Mouse (Mus musculus): Measurements from ENCODE around the gene Tmed10. TPM values are rescaled to one million over a fixed set of nuclear protein-coding genes. Genes with fewer than 3 reads are reported as not detected.

Tmed10 gene
- polyA plus RNA-seq, 1 experiment from 2014 or later: 165 TPM

- Histone ChIP-seq H3K4me3 (ENCODE audit: low read depth, low read length) (no peak overlapping the region), H3K27ac (ENCODE audit: low read length) (peak overlapping the region; percentile 36; the same call in 1 of the 2 replicates), H3K9ac (ENCODE audit: low read depth, low read length) (no peak overlapping the region), H3K27me3 (ENCODE audit: control insufficient read depth, insufficient read depth, low read depth, low read length) (no peaks in the 10 kb centered on the region; the same call in 1 of the 2 replicates), H3K9me3 (replicated peaks; ENCODE audit: control insufficient read depth, low read length) (no peaks in the 10 kb centered on the region), H3K4me2 (ENCODE audit: low read depth, low read length) (no peak overlapping the region), H3K36me3 (ENCODE audit: control insufficient read depth, insufficient read depth) (no peaks in the 10 kb centered on the region), H3K4me1 (ENCODE audit: control insufficient read depth, low read depth, low read length) (no peaks in the 10 kb centered on the region)
- ATAC-seq (ENCODE audit: low read depth): peak; percentile 37; the same call in 1 of the 2 replicates
- 56% methylated on average over 18 of the region's 18 CpGs for WGBS (ENCODE audit: insufficient replicate concordance)
Observed at GRCm38 (mm10) chr12:85397063-85397959, 22.7 kb upstream of the Tmed10 start.

- Histone ChIP-seq H3K27me3 (ENCODE audit: control insufficient read depth, insufficient read depth, low read depth, low read length) (no peaks in the 10 kb centered on the region; the same call in 1 of the 2 replicates), H3K4me1 (ENCODE audit: control insufficient read depth, low read depth, low read length) (peaks cover 12% of the 10 kb centered on the region), H3K27ac (ENCODE audit: low read length) (peak overlapping the region; percentile 73), H3K4me3 (ENCODE audit: low read depth, low read length) (no peak overlapping the region), H3K9ac (ENCODE audit: low read depth, low read length) (no peak overlapping the region), H3K36me3 (ENCODE audit: control insufficient read depth, insufficient read depth) (no peaks in the 10 kb centered on the region), H3K4me2 (ENCODE audit: low read depth, low read length) (no peak overlapping the region), H3K9me3 (replicated peaks; ENCODE audit: control insufficient read depth, low read length) (no peaks in the 10 kb centered on the region)
- 23% methylated on average over 7 of the region's 7 CpGs for WGBS (ENCODE audit: insufficient replicate concordance)
- ATAC-seq (ENCODE audit: low read depth): no peak
Observed at GRCm38 (mm10) chr12:85393981-85394380, 19.3 kb upstream of the Tmed10 start.

GRCm38 (mm10) chr12:85393526-85393925 lies 18.9 kb upstream of the Tmed10 start:
- H3K9ac ChIP-seq (ENCODE audit: low read depth, low read length): no peak overlapping the region
- peaks cover 17% of the 10 kb centered on the region for H3K4me1 ChIP-seq (ENCODE audit: control insufficient read depth, low read depth, low read length)
- 66% methylated on average over 5 of the region's 5 CpGs for WGBS (ENCODE audit: insufficient replicate concordance)
- H3K36me3 ChIP-seq (ENCODE audit: control insufficient read depth, insufficient read depth): no peaks in the 10 kb centered on the region
- H3K4me2 ChIP-seq (ENCODE audit: low read depth, low read length): no peak overlapping the region
- H3K27ac ChIP-seq (ENCODE audit: low read length): peak overlapping the region; percentile 45
- no peaks in the 10 kb centered on the region for H3K9me3 ChIP-seq (replicated peaks; ENCODE audit: control insufficient read depth, low read length)
- no peak overlapping the region for H3K4me3 ChIP-seq (ENCODE audit: low read depth, low read length)
- H3K27me3 ChIP-seq (ENCODE audit: control insufficient read depth, insufficient read depth, low read depth, low read length): no peaks in the 10 kb centered on the region; the same call in 1 of the 2 replicates
- no peak for ATAC-seq (ENCODE audit: low read depth)

GRCm38 (mm10) chr12:85391148-85391547 lies 16.5 kb upstream of the Tmed10 start:
- H3K9ac ChIP-seq (ENCODE audit: low read depth, low read length): no peak overlapping the region
- H3K27me3 ChIP-seq (ENCODE audit: control insufficient read depth, insufficient read depth, low read depth, low read length): no peaks in the 10 kb centered on the region; the same call in 1 of the 2 replicates
- peaks cover 20% of the 10 kb centered on the region for H3K4me1 ChIP-seq (ENCODE audit: control insufficient read depth, low read depth, low read length)
- ATAC-seq (ENCODE audit: low read depth): no peak
- no peak overlapping the region for H3K27ac ChIP-seq (ENCODE audit: low read length)
- 53% methylated on average over 7 of the region's 7 CpGs for whole genome bisulfite sequencing (ENCODE audit: insufficient replicate concordance)
- no peaks in the 10 kb centered on the region for H3K9me3 ChIP-seq (replicated peaks; ENCODE audit: control insufficient read depth, low read length)
- no peak overlapping the region for H3K4me2 ChIP-seq (ENCODE audit: low read depth, low read length)
- no peaks in the 10 kb centered on the region for H3K36me3 ChIP-seq (ENCODE audit: control insufficient read depth, insufficient read depth)
- H3K4me3 ChIP-seq (ENCODE audit: low read depth, low read length): no peak overlapping the region

GRCm38 (mm10) chr12:85389204-85390185 lies 14.8 kb upstream of the Tmed10 start:
- Histone ChIP-seq H3K9me3 (replicated peaks; ENCODE audit: control insufficient read depth, low read length) (no peaks in the 10 kb centered on the region), H3K27me3 (ENCODE audit: control insufficient read depth, insufficient read depth, low read depth, low read length) (no peaks in the 10 kb centered on the region; the same call in none of the 2 replicates), H3K36me3 (ENCODE audit: control insufficient read depth, insufficient read depth) (no peaks in the 10 kb centered on the region), H3K9ac (ENCODE audit: low read depth, low read length) (no peak overlapping the region), H3K27ac (ENCODE audit: low read length) (peak overlapping the region; percentile 31; the same call in 1 of the 2 replicates), H3K4me1 (ENCODE audit: control insufficient read depth, low read depth, low read length) (peaks cover 20% of the 10 kb centered on the region), H3K4me2 (ENCODE audit: low read depth, low read length) (peak overlapping the region; percentile 30; the same call in 1 of the 2 replicates), H3K4me3 (ENCODE audit: low read depth, low read length) (no peak overlapping the region)
- 17% methylated on average over 15 of the region's 15 CpGs for WGBS (ENCODE audit: insufficient replicate concordance)
- ATAC-seq (ENCODE audit: low read depth): peak; percentile 70

GRCm38 (mm10) chr12:85385995-85386375 lies 11.3 kb upstream of the Tmed10 start:
- H3K9ac ChIP-seq (ENCODE audit: low read depth, low read length): no peak overlapping the region
- ATAC-seq (ENCODE audit: low read depth): no peak
- no peak overlapping the region for H3K27ac ChIP-seq (ENCODE audit: low read length)
- H3K9me3 ChIP-seq (replicated peaks; ENCODE audit: control insufficient read depth, low read length): no peaks in the 10 kb centered on the region
- H3K27me3 ChIP-seq (ENCODE audit: control insufficient read depth, insufficient read depth, low read depth, low read length): no peaks in the 10 kb centered on the region; the same call in 1 of the 2 replicates
- WGBS (ENCODE audit: insufficient replicate concordance): 41% methylated on average over 5 of the region's 5 CpGs
- H3K4me2 ChIP-seq (ENCODE audit: low read depth, low read length): no peak overlapping the region
- no peak overlapping the region for H3K4me3 ChIP-seq (ENCODE audit: low read depth, low read length)
- H3K36me3 ChIP-seq (ENCODE audit: control insufficient read depth, insufficient read depth): no peaks in the 10 kb centered on the region
- peaks cover 23% of the 10 kb centered on the region for H3K4me1 ChIP-seq (ENCODE audit: control insufficient read depth, low read depth, low read length)

- Histone ChIP-seq H3K27me3 (ENCODE audit: control insufficient read depth, insufficient read depth, low read depth, low read length) (no peaks in the 10 kb centered on the region; the same call in 1 of the 2 replicates), H3K27ac (ENCODE audit: low read length) (peak overlapping the region; percentile 65), H3K4me1 (ENCODE audit: control insufficient read depth, low read depth, low read length) (peaks cover 23% of the 10 kb centered on the region), H3K4me2 (ENCODE audit: low read depth, low read length) (no peak overlapping the region), H3K4me3 (ENCODE audit: low read depth, low read length) (no peak overlapping the region), H3K9ac (ENCODE audit: low read depth, low read length) (no peak overlapping the region), H3K36me3 (ENCODE audit: control insufficient read depth, insufficient read depth) (no peaks in the 10 kb centered on the region), H3K9me3 (replicated peaks; ENCODE audit: control insufficient read depth, low read length) (no peaks in the 10 kb centered on the region)
- ATAC-seq (ENCODE audit: low read depth): peak; percentile 23; the same call in 1 of the 2 replicates
- 30% methylated on average over 10 of the region's 10 CpGs for WGBS (ENCODE audit: insufficient replicate concordance)
Observed at GRCm38 (mm10) chr12:85385329-85385994, 10.8 kb upstream of the Tmed10 start.

All from liver, embryonic 16.5 days (tissue).